Mouse (Mus musculus): ENCODE data around the gene Gm12216.

Gm12216 gene

GRCm38 (mm10) chr11:53796409-53797151 lies 62.5 kb downstream of the Gm12216 start:
- DNase-seq (ENCODE audit: low read depth, low spot score): peak; percentile 47

GRCm38 (mm10) chr11:53795813-53796212 lies 63.2 kb downstream of the Gm12216 start:
- no peak for DNase-seq (ENCODE audit: low read depth, low spot score)

GRCm38 (mm10) chr11:53794671-53795557 lies 64.1 kb downstream of the Gm12216 start:
- DNase-seq (ENCODE audit: low read depth, low spot score): peak; percentile 23

DNA sequence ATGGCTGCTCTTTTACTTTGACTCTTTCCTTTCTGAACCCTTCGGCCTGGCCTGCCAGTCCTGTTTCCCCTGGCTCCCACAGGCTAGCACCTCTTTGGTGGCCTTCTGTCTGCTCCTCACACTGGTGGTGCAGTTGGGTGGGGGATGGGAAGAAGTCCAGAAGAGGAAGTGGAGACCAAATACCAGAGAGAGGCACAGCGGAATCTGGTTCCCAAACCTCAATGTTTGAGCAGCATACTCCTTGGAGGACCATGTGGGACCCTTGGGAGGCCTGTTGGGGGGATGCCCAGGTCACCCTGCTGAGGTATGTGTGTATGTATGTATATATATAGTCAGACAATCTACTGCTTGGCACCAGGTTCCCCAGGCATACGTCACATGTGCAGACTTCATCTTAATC lies 65.0 kb downstream of the Gm12216 start:
- DNase-seq (ENCODE audit: low read depth, low spot score): peak; percentile 13

GRCm38 (mm10) chr11:53792986-53793385 lies 66.1 kb downstream of the Gm12216 start:
- peak; percentile 80 for DNase-seq (ENCODE audit: low read depth, low spot score)

DNA sequence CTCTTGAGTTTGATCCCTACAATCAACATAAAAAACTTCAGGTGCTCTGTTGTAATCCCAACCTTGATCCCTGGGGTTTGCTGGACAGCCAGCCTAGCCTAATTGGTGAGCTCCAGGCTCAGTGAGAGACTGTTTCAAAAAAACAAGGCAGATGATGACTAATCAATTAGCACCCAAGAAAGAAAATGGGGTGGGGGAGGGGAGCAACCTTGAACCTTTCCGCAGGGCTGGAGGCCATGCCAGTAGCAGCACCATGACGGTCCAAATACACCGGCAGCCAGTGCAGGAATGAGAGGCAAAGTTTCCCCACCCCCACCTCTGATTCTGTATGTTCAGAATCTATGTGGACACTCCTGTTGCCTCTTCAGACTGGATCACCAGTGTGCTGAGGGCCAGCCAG lies 69.8 kb downstream of the Gm12216 start:
- DNase-seq (ENCODE audit: low read depth, low spot score): no peak

DNA sequence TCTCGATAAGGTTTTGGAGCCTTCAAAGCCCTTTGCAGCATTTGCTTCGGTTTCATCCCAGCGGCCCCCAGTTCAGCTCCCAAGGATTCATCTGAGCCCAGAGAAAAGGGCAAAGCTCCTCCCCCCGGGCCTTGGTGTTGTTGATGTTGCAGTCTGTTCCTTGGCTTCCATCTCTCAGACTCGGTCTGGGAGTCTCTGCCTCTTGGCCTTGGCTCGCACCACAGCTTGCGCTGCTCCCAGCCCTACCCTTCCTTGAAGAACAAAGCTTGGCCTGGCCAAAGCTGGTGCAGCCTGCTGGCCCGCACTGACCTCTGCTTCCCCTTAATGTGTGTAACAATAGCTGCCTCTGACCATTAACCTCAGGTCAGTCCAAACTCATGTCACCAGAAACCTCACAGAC lies 70.9 kb downstream of the Gm12216 start:
- DNase-seq (ENCODE audit: low read depth, low spot score): no peak

- DNase-seq (ENCODE audit: low read depth, low spot score): peak; percentile 52
Observed at GRCm38 (mm10) chr11:53786058-53787031, 72.7 kb downstream of the Gm12216 start.

DNA sequence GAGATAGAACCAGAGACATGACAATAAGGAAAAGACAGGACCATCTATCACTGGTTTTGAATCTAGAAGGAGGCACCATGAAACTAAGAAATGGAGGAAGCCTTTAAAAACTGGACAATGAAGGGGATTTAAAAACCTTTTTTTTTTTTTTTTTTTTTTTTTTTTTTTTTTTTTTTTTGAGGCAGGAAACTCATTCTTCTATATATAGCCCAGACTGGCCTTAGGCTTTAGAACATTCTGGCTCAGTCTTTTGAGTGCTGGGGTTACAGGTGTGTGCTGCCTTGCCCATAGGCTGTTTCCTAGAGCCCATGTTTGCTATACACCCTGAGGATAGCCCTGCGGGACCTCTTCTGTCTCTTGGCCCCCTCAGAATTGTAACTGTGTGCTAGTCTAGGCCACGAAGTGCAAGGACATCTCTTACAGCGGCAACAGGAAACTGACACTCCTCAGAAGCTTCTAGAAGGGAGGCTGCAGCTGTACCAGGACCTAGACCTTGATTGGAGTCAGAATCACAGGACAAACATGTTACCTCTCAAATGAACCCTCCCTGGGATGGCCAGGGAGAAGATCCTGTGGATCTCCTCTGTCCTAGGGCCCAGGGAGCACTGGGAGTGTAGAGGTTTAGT lies 73.6 kb downstream of the Gm12216 start:
- no peak for DNase-seq (ENCODE audit: low read depth, low spot score)

DNA sequence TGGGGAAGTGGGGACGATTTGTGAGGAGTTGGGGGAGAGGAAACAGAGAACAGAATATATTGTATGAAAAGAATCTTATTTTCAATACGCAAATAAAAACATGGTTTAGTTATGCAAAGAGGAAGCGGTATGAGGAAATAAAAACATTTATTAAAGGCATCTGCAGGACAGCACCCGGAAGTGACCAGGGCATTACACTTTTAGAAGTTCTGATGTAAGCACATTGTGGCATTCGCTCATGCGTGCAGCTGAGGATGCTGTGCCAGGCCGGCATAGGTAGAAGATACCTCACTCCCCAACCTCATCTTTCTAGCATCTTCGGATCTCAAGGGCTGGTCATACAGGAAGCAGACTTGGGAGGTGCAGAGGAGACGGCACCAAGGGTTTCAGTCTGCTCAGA lies 75.8 kb downstream of the Gm12216 start:
- DNase-seq (ENCODE audit: low read depth, low spot score): no peak

GRCm38 (mm10) chr11:53781964-53782363 lies 77.1 kb downstream of the Gm12216 start:
- no peak for DNase-seq (ENCODE audit: low read depth, low spot score)

DNA sequence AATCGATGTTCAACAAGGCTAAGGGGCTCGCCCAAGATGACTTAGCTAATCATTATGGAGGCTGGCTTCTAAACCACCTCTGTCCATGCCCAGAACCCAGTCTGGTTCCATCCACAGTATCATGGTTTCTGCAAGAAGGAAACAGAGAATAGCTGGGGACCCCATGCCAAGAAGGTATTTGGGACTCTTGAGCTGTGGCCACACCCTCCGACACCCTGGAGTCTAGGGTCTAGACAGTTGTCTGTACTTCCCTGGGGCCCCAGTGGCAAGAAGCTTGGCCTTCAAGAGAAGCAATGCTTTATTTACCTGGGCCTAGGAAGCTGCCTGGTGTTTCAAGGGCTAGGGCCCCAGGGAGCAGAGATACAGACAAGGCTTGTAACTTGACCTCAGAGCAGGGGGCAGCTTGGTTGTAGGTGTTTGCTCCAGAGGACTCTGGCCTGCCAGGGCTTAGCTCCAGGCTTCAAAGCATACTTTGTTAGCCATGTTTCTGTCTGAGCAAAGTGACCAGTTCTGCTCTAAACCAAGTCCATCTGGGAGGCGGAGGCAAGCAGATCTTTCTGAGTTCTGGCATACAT lies 77.8 kb downstream of the Gm12216 start:
- no peak for DNase-seq (ENCODE audit: low read depth, low spot score)

DNA sequence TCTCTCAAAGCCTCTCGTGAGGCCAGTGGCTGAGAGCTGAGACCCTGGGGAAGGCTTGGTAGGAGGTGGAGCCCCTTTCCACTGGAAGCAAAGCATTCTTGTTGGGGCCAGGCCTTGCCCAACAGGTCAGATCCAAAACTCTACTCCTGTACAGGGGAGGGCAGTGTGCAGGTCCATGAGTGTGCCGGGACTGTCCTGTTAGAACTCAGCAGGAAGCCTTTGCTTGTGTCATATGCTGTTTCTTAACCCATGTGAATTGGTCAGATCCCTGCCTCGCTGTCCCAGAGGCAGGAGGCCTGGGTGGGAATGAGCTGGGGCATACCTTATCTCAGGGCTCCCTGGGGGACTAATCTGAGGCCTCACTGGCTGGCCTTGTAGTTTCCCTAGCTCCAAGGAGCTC lies 78.8 kb downstream of the Gm12216 start:
- DNase-seq (ENCODE audit: low read depth, low spot score): no peak

DNA sequence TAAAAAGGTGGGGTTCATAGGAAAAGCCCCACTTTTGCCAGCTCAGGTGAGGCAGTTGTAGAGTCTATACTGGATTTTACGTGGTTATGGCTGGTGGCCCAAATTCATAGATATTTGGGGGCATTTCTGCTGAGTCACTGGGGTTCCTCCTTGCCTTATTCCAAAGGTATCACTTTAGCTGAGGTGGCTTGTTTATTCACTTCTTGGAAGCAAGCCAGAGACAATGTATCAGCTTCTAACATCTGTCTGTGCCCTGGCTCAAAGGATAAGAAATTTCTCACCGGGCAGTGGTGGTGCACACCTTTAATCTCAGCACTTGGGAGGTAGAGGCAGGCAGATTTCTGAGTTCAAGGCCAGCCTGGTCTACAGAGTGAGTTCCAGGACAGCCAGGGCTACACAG lies 79.2 kb downstream of the Gm12216 start:
- DNase-seq (ENCODE audit: low read depth, low spot score): no peak

DNA sequence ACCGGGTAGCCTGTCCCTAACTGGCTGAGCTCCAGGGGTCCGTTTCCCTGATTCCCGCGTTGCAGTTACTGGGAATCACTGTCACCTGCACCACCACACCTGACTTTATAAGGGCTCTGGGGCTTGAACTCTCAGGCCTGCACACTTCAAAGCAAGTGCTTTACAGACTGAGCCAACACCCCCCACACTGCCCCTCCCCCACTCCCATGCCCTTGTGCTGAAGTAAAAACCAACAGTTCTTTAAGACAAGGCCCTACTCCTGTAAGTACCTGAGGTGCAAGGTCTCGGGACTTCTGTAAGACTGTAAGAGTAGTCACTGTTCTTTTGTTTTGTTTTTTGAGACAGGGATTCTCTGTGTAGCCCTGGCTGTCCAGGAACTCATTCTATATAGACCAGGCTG lies 80.6 kb downstream of the Gm12216 start:
- no peak for DNase-seq (ENCODE audit: low read depth, low spot score)

DNA sequence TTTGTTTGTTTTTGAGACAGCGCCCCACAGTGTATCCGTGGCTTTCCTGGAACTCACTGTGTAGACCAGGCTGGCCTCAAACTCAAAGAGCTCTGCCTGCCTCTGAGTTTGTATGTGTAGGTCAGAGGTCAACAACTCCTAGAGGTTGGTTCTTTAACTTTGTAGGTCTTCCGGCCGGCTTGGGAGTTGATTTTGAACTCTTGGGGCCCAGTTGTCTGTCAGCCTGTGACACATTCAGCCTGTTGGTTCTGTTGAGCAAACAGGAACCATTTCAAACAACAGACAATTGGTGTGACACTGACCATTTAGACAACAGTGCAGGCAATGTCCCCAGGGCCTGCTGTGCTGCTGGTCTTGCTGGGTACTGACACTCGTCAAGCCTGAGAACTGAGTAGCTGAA lies 81.3 kb downstream of the Gm12216 start:
- DNase-seq (ENCODE audit: low read depth, low spot score): no peak

DNA sequence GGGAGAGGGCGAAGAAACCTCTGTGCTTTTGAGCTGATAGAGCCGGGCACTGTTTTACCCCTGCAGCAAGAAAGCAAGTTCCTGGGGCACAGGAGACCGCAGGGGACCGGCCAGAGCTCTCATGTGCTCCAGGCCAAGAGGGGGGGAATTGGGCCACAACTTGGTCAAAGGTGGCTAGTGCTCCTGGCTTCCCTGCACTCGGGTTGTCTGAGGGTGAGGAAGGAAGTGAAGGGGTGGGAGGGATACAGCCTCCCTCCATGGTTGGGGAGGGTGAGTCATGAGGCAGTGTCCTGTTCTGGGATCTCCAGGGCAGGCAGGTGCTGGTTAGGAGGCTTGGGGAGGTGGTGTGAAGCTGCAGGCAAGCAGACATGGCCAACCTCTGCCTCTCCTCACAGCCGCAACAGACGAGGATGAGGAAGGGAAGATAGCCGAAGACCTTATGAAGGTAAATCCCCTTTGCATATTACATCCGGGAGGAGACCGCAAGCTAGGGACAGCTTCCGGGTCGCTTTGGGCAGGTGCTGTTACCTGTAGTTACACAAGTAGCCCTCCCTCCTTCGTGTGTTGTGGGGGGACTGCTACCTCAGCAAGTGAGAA lies 84.3 kb downstream of the Gm12216 start:
- no peak for DNase-seq (ENCODE audit: low read depth, low spot score)

DNA sequence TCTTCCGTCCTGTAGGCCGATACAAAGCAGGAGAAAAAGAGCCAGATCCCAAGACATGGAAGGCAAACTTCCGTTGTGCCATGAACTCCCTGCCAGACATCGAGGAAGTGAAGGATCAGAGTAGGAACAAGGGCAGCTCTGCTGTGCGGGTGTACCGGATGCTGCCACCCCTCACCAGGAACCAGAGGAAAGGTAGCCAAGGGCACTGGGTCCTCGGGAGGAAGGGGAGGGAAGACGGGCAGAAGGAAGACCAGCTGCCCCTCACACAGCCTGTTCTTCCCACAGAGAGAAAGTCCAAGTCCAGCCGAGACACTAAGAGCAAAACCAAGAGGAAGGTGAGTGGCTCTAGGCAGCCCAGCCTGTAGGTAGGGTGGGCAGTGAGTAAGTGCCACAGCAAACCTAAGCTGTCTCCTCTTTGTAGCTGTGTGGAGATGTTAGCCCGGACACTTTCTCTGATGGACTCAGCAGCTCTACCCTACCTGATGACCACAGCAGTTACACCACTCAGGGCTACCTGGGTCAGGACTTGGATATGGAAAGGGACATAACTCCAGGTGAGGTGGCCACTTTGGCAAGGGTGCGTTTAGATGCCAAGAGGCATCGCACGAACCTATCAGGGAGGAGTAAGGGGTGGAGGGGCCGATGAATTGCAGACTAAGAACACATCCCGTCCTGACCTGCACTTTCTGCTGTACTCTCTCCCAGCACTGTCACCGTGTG lies 85.3 kb downstream of the Gm12216 start:
- DNase-seq (ENCODE audit: low read depth, low spot score): no peak

DNA sequence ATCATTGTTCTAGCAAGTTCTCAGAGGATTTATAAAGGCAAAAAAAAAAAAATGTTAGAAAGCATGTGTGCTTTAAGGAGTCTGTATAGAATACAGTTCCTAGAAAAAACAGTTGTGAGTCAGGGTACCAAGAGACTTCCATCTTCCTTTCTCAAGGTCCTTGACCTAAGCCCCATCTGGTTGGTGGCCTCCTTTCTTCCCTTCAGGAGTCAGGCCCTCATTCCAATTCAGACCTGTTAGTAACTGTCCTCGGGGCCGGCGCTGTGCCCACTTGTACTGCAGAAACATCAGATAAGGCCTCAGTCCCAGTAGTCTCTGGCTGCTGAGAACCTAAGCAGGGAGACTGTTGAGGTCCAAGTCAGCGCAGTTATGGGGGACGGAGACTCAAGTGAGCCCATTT lies 86.0 kb downstream of the Gm12216 start, which contains the start of gene Gm17334:
TSS of gene Gm17334 (minus strand) at position 101 of the 400 bp plus-strand sequence.
- DNase-seq (ENCODE audit: low read depth, low spot score): no peak

DNA sequence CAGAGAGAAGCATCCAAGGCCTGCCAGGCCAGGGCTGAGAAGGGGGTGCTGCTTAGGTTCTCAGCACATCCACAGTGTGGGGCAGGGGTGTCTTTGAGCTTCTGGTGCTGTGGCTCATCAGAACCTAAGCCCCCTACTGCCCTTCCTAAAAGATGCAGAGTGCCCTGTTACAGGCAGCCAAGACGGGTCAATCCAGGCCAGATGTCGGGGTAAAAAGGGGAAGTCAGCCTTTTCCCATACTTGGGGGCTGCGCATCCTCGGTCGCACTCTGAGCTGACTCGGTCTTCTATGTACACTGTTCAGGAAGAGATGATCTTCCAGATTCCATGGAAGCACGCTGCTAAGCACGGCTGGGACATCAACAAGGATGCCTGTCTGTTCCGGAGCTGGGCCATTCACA lies 86.5 kb downstream of the Gm12216 start:
- DNase-seq (ENCODE audit: low read depth, low spot score): no peak

Measured in brain, adult 2 months (tissue).